Mouse (Mus musculus) limb, embryonic 13.5 days (tissue): ENCODE measurements at regions not wholly inside any gene's neighbourhood (a gene's known extent, or its start where the extent isn't known, plus 50 kb on each side); places are given as distances from the start of the nearest gene placed in this dataset.
"Not testable (repeated sequence)": the region's sequence is repeated elsewhere in the genome, so short reads cannot be mapped to it uniquely, and the experiment has no call there.

Experiments
- ATAC-seq: fragments of 200-750 bp; cut with Nextera tagmentation; 2 replicates; pipeline ENCODE4 v1.8.0; 2017; ENCODE audit warnings: low read depth, moderate number of reproducible peaks, moderate TSS enrichment; ENCODE audit not compliant: low FRiP score
- H3K27ac ChIP-seq: fragments of 300-500 bp; sonication (generic); 2 replicates; pipeline ENCODE4 v1.5.1; 2015; ENCODE audit warnings: inconsistent platforms, mild to moderate bottlenecking, moderate library complexity
- H3K27me3 ChIP-seq: fragments of 300-500 bp; sonication (generic); 2 replicates; pipeline ENCODE4 v1.6.1; 2015; ENCODE audit warnings: mild to moderate bottlenecking, inconsistent platforms
- H3K36me3 ChIP-seq: fragments of 300-500 bp; sonication (generic); 2 replicates; pipeline ENCODE4 v1.6.1; 2015; ENCODE audit warnings: inconsistent platforms, mild to moderate bottlenecking, moderate library complexity
- H3K4me1 ChIP-seq: fragments of 300-500 bp; sonication (generic); 2 replicates; pipeline ENCODE4 v1.6.1; 2015; ENCODE audit warnings: inconsistent platforms
- H3K4me2 ChIP-seq: fragments of 300-500 bp; sonication (generic); replicated peaks from 2 replicates; pipeline ENCODE4 v1.6.1; 2015; ENCODE audit warnings: inconsistent platforms, mild to moderate bottlenecking, moderate library complexity
- H3K4me3 ChIP-seq: fragments of 300-500 bp; sonication (generic); 2 replicates; pipeline ENCODE4 v1.5.1; 2015; ENCODE audit warnings: moderate library complexity, mild to moderate bottlenecking, inconsistent platforms
- H3K9ac ChIP-seq: fragments of 300-500 bp; sonication (generic); 2 replicates; pipeline ENCODE4 v1.6.1; 2015; ENCODE audit warnings: mild to moderate bottlenecking, inconsistent platforms
- H3K9me3 ChIP-seq: fragments of 300-500 bp; sonication (generic); 2 replicates; pipeline ENCODE4 v1.6.1; 2016; ENCODE audit warnings: inconsistent platforms
- WGBS: fragments of 180-500 bp; shearing (Covaris S2); methylation state at CpG from one replicate; pipeline ENCODE4 v1.1.7; 2015; 5-methylcytosine and 5-hydroxymethylcytosine counted together

DNA sequence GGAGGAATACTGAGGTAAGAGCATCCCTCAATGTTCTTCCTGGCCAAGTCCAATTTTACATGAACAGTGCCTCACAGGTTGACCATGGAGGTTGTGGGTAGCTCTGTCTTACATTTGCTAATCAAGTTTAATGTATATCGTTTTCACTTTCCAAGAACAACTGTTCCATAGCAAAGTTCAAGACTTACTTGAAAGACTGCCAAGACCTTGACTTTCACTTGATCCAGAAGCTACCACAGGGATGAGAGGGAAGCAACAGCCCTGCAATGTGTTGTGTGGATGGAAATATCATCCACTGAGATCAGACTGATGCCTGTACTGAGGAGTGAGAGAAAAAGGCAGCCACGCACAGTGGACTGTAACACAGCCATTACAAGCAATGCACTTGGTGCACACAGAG lies 189.4 kb upstream of the Daam1 start:
- Histone ChIP-seq H3K9me3 (no peaks in the 10 kb centered on the region), H3K9ac (no peak overlapping the region), H3K36me3 (no peaks in the 10 kb centered on the region), H3K27me3 (no peaks in the 10 kb centered on the region), H3K4me3 (no peak overlapping the region), H3K4me2 (no peak overlapping the region), H3K27ac (no peak overlapping the region), H3K4me1 (peaks cover 11% of the 10 kb centered on the region)
- WGBS: 71% methylated on average over 2 of the region's 2 CpGs
- ATAC-seq: no peak

DNA sequence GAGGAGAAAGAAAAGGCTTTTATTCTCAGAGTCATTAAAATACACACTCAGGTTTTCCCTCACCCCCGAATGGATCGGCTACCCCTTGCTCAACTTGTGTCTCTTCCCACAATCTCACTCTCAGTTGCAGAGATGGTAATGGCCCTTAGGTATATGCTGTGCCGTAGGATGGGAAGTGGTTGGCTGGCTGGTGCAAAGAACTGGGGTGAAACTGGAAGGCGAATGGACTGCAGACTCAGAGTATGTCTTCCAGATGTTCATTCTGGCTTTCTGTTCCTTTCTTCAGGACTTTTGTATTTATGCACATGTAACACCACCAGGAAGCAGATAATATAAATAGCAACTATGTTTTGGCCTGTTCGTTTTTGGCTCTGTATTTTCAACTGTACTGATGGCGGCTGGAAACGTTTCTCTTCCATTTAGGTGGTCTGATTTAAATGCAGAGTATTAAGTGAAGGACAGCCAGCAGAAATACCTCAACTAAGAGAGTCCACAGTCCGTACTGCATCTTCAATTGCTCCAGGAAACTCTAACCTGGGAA lies 188.0 kb upstream of the Daam1 start:
- H3K4me2 ChIP-seq: no peak overlapping the region
- 50% methylated on average over 8 of the region's 8 CpGs for WGBS
- H3K27ac ChIP-seq: peak overlapping the region; percentile 34; the same call in 1 of the 2 replicates
- no peak overlapping the region for H3K4me3 ChIP-seq
- H3K36me3 ChIP-seq: no peaks in the 10 kb centered on the region
- ATAC-seq: no peak
- no peak overlapping the region for H3K9ac ChIP-seq
- no peaks in the 10 kb centered on the region for H3K27me3 ChIP-seq
- H3K9me3 ChIP-seq: no peaks in the 10 kb centered on the region
- H3K4me1 ChIP-seq: peaks cover 11% of the 10 kb centered on the region

DNA sequence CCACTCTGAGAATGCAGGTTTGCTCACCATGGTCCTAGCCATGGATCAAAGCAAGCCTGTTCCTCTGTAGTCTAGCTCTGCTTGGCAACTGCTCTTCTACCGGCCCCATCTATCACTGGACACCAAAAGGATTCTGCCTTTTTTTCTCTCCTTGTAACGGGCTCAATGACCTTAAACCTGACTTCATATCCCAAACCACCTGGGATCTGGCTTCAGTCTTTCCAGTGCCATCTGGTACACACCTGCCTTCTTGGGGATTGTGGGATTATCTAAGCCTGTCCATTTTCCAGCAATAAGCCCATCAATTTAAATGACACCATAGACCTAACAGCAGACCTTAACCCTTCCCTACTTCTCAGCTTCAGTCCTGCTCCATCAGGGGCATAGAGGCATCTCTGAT lies 179.6 kb upstream of the Daam1 start:
- Histone ChIP-seq H3K36me3 (no peaks in the 10 kb centered on the region), H3K4me1 (no peaks in the 10 kb centered on the region), H3K9me3 (no peaks in the 10 kb centered on the region), H3K4me2 (no peak overlapping the region), H3K4me3 (no peak overlapping the region), H3K27me3 (no peaks in the 10 kb centered on the region), H3K9ac (no peak overlapping the region), H3K27ac (no peak overlapping the region)
- ATAC-seq: no peak
- 48% methylated on average over 2 of the region's 2 CpGs for WGBS

DNA sequence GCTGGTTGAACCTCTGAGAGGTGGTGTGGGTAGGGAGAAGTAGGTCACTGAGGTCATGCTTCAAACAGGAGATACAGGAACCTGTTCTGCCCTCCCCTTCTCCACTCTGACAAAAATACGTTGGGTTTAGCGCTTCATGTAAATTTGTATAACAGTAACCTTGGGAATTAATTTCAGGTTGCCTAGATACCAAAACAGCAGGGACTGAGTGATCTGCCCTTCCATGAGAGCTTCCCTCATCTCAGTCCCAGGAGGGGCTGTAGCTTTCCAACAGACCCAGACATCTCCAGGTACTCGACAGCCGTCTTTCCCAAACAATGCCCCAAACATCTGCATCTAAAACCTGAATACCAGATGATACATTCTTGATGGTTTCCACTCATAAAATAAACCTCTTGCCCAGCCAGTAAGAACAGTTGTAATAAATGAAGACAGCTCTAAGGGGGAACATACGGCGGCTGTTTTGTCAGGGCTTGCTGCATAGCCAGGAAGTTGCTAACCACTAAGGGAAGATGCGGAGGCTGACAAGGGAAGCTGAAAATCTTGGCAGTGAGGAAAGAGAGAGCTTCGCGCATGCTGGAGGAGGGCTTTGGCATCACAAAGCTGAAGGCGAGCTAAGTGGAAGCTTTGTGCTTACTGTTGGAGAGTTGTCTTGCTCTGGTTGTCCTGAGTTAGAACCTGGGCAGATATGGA lies 137.4 kb upstream of the Daam1 start:
- H3K9ac ChIP-seq: no peak overlapping the region
- no peaks in the 10 kb centered on the region for H3K27me3 ChIP-seq
- no peaks in the 10 kb centered on the region for H3K9me3 ChIP-seq
- H3K36me3 ChIP-seq: no peaks in the 10 kb centered on the region
- WGBS: 60% methylated on average over 10 of the region's 10 CpGs
- ATAC-seq: no peak
- H3K4me1 ChIP-seq: 0 out of 2 replicates have a peak, but pooled peaks cover 4% of the 10 kb centered on the region
- no peak overlapping the region for H3K4me2 ChIP-seq
- no peak overlapping the region for H3K4me3 ChIP-seq
- H3K27ac ChIP-seq: no peak overlapping the region

DNA sequence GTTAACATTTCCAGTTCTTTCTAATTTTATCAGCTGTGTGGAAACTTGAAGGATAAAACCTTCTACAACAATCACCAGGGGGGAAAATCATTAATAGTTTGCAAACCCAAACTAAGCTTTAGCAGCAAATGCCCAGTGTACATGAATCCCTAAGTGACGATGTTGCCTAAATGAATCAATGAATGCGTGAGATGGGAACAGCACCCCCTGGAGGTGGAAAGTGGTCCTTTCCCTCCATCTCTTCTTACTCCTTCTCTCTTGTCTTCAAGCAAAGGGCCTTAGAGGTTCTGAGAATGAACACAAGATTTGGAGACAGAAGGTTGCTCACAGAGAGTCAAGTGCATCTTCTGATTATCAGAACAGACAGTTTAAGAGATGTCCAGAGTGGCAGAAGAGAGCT lies 129.1 kb upstream of the Daam1 start:
- 79% methylated on average over 2 of the region's 2 CpGs for WGBS
- H3K4me1 ChIP-seq: no peaks in the 10 kb centered on the region
- H3K4me3 ChIP-seq: no peak overlapping the region
- no peak for ATAC-seq
- H3K9me3 ChIP-seq: 0 out of 2 replicates have a peak, but pooled peaks cover 3% of the 10 kb centered on the region
- H3K4me2 ChIP-seq: no peak overlapping the region
- H3K36me3 ChIP-seq: no peaks in the 10 kb centered on the region
- peaks cover 7% of the 10 kb centered on the region; the same call in 1 of the 2 replicates for H3K27me3 ChIP-seq
- H3K27ac ChIP-seq: no peak overlapping the region
- H3K9ac ChIP-seq: no peak overlapping the region

DNA sequence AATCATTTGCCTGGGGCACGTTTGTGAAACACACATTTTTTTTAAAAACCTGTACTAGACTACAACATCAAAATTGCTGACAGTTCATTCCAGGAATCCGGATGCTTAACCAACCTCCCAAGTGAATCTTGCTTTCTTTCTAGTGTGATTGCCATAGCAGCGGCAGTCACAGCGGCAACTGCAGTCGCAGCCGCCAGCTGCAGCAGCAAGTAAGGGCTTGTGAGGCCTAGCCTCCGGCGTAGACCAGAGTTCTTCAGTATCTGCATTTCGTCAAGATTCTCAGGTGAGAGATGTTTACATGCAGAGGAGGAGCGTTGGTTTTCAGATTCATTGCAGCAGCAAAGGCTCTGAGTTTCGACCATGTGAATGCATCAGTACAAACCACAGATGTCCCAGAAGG lies 128.7 kb upstream of the Daam1 start:
- H3K27ac ChIP-seq: no peak overlapping the region
- no peak for ATAC-seq
- 74% methylated on average over 11 of the region's 11 CpGs for WGBS

DNA sequence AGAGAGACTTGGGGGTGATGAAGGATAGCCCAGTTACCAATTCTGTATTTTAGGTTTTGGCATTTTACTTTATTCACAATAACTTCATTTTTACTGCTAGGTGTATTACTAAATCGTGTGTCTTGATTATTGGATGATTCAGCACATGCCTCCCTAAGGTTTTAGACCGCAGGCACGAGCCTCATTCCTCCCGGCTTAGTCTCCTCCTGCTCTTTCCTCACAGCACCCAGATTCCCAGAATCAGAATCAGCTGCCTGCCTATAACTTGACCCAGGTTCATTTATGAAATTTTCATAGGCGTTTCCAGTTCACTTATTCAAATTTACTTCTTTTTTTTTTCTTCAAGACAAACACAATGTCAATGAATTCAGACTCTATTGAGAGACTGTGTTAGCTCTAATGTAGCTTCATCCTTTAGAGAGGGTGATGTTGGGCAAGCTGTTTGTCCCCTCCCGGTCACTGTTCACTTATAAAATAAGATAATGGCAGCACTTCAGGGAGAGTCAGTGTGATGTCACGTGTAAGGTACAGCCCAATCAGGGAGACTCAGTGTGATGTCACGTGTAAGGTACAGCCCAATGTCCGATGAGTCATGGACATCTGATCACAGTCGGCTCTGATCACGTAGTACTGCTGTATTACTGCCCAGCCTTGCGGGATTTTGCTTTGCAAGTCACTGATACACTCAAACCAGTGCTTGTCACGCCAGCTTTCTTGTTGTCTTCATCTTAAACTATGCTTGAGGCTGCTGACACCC lies 127.6 kb upstream of the Daam1 start:
- Histone ChIP-seq H3K36me3 (no peaks in the 10 kb centered on the region), H3K4me1 (no peaks in the 10 kb centered on the region), H3K27ac (no peak overlapping the region), H3K4me3 (no peak overlapping the region), H3K4me2 (no peak overlapping the region), H3K27me3 (peaks cover 10% of the 10 kb centered on the region; the same call in 1 of the 2 replicates), H3K9me3 (0 out of 2 replicates have a peak, but pooled peaks cover 3% of the 10 kb centered on the region), H3K9ac (no peak overlapping the region)
- WGBS: 84% methylated on average over 13 of the region's 13 CpGs
- no peak for ATAC-seq

More for the DNA sequence above, 128.7 kb upstream of the Daam1 start:
- Histone ChIP-seq H3K36me3 (no peaks in the 10 kb centered on the region), H3K27me3 (peaks cover 10% of the 10 kb centered on the region; the same call in 1 of the 2 replicates), H3K4me3 (no peak overlapping the region), H3K9me3 (0 out of 2 replicates have a peak, but pooled peaks cover 3% of the 10 kb centered on the region), H3K9ac (no peak overlapping the region), H3K4me1 (no peaks in the 10 kb centered on the region), H3K4me2 (no peak overlapping the region)

DNA sequence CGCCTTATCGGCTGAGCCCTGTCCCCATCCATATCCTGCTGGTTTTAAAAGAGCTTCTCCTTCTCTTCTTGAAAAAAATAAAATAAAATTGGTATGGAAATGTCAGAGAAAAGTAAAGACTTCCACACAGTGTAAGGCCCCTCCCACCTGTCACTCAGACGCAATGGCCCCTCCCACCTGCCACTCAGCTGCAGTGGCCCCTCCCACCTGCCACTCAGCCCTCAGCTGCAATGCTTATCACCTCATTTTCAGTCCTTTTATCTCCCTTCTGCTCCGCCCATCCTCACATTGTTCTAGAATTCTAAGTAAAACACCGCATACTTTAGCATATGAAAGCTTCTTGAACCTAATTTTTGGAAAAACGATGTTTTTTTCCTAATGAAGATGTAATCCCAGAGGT lies 126.4 kb upstream of the Daam1 start:
- H3K9ac ChIP-seq: no peak overlapping the region
- WGBS: 71% methylated on average over 6 of the region's 6 CpGs
- 0 out of 2 replicates have a peak, but pooled peaks cover 3% of the 10 kb centered on the region for H3K9me3 ChIP-seq
- no peak overlapping the region for H3K4me2 ChIP-seq
- no peak for ATAC-seq
- H3K27ac ChIP-seq: no peak overlapping the region
- no peak overlapping the region for H3K4me3 ChIP-seq
- no peaks in the 10 kb centered on the region for H3K36me3 ChIP-seq
- H3K4me1 ChIP-seq: no peaks in the 10 kb centered on the region
- peaks cover 17% of the 10 kb centered on the region; the same call in 1 of the 2 replicates for H3K27me3 ChIP-seq

DNA sequence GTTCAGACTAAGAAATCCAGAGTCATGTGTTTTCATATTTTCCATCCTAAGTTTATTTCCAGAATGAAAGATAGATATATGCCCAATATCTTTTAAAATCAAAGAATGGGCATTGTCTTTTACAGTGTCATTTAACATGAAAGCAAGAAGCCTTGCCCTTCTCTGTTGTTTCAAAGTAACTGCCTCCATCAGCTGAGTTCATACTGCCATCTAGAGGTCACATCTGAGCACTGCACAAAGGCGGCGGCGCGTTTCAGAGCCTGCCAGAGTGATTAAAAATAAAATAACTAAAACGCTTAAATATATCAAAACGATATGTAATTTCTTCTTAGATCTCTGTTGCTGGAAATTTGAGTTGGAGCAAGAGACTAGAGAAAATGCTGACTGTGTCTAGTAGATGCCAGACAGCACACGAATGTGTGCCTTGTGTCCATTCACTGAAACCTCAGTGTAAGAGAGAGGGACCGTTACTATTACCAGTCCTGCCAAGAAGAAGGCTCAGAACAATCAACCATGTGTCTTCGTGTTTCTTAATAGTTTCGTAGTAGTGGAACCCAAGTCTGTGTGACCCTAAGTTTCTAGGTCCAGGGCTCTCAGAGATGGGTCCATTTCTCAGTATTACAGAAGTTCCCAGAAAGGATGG lies 123.0 kb upstream of the Daam1 start:
- ATAC-seq: no peak
- H3K9ac ChIP-seq: no peak overlapping the region
- H3K4me3 ChIP-seq: no peak overlapping the region
- no peaks in the 10 kb centered on the region for H3K36me3 ChIP-seq
- no peak overlapping the region for H3K27ac ChIP-seq
- H3K4me2 ChIP-seq: no peak overlapping the region
- 28% methylated on average over 10 of the region's 10 CpGs for WGBS
- no peaks in the 10 kb centered on the region for H3K4me1 ChIP-seq
- H3K9me3 ChIP-seq: no peaks in the 10 kb centered on the region
- H3K27me3 ChIP-seq: peaks cover 17% of the 10 kb centered on the region; the same call in 1 of the 2 replicates

DNA sequence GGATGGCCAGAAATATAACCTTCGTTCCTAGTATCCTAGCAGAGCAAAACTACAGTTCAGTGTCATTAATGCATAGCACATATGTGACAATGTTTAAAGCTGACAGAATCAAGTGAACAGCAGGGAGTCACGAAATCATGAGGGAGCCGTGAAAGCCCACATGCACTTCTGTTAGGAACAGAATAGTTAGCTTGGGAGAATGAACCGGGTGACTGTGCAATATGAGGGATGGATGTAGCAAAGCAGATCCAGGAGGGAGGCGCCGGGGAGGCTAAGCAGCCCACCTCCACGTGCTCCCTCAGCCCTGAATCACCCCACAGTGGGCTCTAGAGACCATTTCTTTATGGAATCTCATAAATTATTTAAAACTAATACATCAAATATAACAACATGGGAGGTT lies 116.3 kb upstream of the Daam1 start:
- Histone ChIP-seq H3K27me3 (no peaks in the 10 kb centered on the region; the same call in 1 of the 2 replicates), H3K9me3 (no peaks in the 10 kb centered on the region), H3K36me3 (no peaks in the 10 kb centered on the region), H3K4me2 (no peak overlapping the region), H3K4me1 (peaks cover 8% of the 10 kb centered on the region; the same call in 1 of the 2 replicates), H3K9ac (no peak overlapping the region), H3K27ac (no peak overlapping the region), H3K4me3 (no peak overlapping the region)
- WGBS: 58% methylated on average over 7 of the region's 7 CpGs
- ATAC-seq: no peak

DNA sequence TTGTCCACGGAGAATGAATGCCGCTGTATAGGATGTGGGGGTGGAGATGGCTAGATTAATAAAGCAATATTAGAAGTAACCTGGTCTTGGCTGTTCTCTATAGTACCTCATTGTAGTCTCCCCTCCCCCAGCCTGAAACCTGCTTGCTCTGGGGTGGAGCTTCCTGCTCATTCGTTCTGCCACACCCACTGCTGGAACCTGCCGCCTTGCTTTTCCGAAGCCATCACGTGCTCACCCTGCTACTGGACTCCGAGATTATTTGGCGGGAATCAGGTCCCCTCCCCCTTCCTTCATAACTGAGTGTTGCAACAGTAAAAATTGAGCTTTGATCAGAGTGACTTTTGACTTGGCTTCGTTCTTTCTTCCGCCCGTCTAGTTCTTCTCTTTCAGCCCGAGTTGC lies 112.5 kb upstream of the Daam1 start:
- Histone ChIP-seq H3K4me2 (peak overlapping the region; percentile 54), H3K4me3 (peak overlapping the region; percentile 22)
- not testable (repeated sequence) for H3K4me1 ChIP-seq, H3K36me3 ChIP-seq, H3K9me3 ChIP-seq, H3K27me3 ChIP-seq, ATAC-seq, H3K9ac ChIP-seq, H3K27ac ChIP-seq
- WGBS: 46% methylated on average over 12 of the region's 12 CpGs

DNA sequence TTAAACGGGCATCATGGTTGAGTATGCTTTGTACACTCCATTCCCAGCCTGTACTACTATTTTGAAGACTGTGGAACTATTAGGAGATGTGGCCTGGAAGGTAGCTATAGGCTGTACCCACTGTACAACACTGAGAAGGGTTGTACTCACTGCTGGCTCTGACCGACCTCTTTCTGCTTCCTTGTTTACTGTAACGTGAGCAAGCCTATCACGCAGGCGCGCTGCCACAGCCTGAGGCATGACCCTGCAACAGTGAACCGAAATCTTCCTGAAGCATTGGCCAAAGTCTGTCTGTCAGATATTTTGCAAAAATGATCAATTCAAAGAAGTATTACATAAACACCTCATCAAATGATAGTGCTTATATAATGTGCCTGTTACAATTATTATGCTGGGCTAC lies 112.0 kb upstream of the Daam1 start:
- Histone ChIP-seq H3K4me1 (peaks cover 8% of the 10 kb centered on the region; the same call in 1 of the 2 replicates), H3K9ac (no peak overlapping the region), H3K4me3 (peak overlapping the region; percentile 22), H3K36me3 (no peaks in the 10 kb centered on the region), H3K27ac (no peak overlapping the region), H3K9me3 (no peaks in the 10 kb centered on the region), H3K27me3 (no peaks in the 10 kb centered on the region; the same call in 1 of the 2 replicates), H3K4me2 (peak overlapping the region; percentile 54)
- no peak; the same call in 1 of the 2 replicates for ATAC-seq
- 48% methylated on average over 7 of the region's 7 CpGs for WGBS
